Mouse (Mus musculus): Measurements from ENCODE around the gene Vmn1r12. TPM values are rescaled to one million over a fixed set of nuclear protein-coding genes. Genes with fewer than 3 reads are reported as not detected.
"Not testable (repeated sequence)": the region's sequence is repeated elsewhere in the genome, so short reads cannot be mapped to it uniquely, and the experiment has no call there.

Vmn1r12 gene
- not detected in 2 replicates for polyA plus RNA-seq (2014; fragmentation: Nextera tagmentation; extraction: Ambion mirVana)

- no peaks in the 10 kb centered on the region for H3K36me3 ChIP-seq (ENCODE audit: control insufficient read depth, insufficient read depth, low read length)
- ATAC-seq (replicated peaks; ENCODE audit: low FRiP score, low TSS enrichment, low read depth) (no peak), DNase-seq (ENCODE audit: low spot score) (no peak)
- no peaks in the 10 kb centered on the region for H3K4me1 ChIP-seq (replicated peaks; ENCODE audit: control insufficient read depth, insufficient read depth, low read length)
- H3K4me3 ChIP-seq (ENCODE audit: low read depth, low read length): no peak within 1 kb of the TSS
- no peaks in the 10 kb centered on the region for H3K27me3 ChIP-seq (replicated peaks; ENCODE audit: control insufficient read depth, insufficient read depth, low read length)
- H3K9me3 ChIP-seq (ENCODE audit: control insufficient read depth, low read length): no peaks in the 10 kb centered on the region
- WGBS: 87% methylated on average over 2 of the region's 2 CpGs
- H3K27ac ChIP-seq (ENCODE audit: low read depth): no peak within 1 kb of the TSS
- no peak within 1 kb of the TSS for H3K4me2 ChIP-seq (ENCODE audit: low read length)
- no peak within 1 kb of the TSS for H3K9ac ChIP-seq (ENCODE audit: low read length)
Measured at GRCm38 (mm10) chr6:57156619-57157018, at the start of gene Vmn1r12. Vmn1r12 (plus strand) TSS chr6:57156919.

GRCm38 (mm10) chr6:57109154-57109553 lies 47.6 kb upstream of the Vmn1r12 start, which contains the start of gene Vmn1r10:
Vmn1r10 (plus strand) TSS chr6:57109454.
- Histone ChIP-seq H3K9me3 (ENCODE audit: control insufficient read depth, low read length) (no peaks in the 10 kb centered on the region), H3K27ac (ENCODE audit: low read depth) (no peak within 1 kb of the TSS), H3K4me3 (ENCODE audit: low read depth, low read length) (no peak within 1 kb of the TSS), H3K4me1 (replicated peaks; ENCODE audit: control insufficient read depth, insufficient read depth, low read length) (no peaks in the 10 kb centered on the region), H3K4me2 (ENCODE audit: low read length) (no peak within 1 kb of the TSS), H3K9ac (ENCODE audit: low read length) (no peak within 1 kb of the TSS), H3K36me3 (ENCODE audit: control insufficient read depth, insufficient read depth, low read length) (no peaks in the 10 kb centered on the region), H3K27me3 (replicated peaks; ENCODE audit: control insufficient read depth, insufficient read depth, low read length) (no peaks in the 10 kb centered on the region)
- ATAC-seq (replicated peaks; ENCODE audit: low FRiP score, low TSS enrichment, low read depth) (no peak), DNase-seq (ENCODE audit: low spot score) (no peak)
- WGBS: 90% methylated on average over 3 of the region's 3 CpGs

GRCm38 (mm10) chr6:57133155-57133554 lies 23.6 kb upstream of the Vmn1r12 start, which contains the start of gene Vmn1r11:
Vmn1r11 (plus strand) TSS chr6:57133455.
- Histone ChIP-seq H3K9ac (ENCODE audit: low read length) (no peak within 1 kb of the TSS), H3K4me3 (ENCODE audit: low read depth, low read length) (no peak within 1 kb of the TSS), H3K27me3 (replicated peaks; ENCODE audit: control insufficient read depth, insufficient read depth, low read length) (no peaks in the 10 kb centered on the region), H3K4me1 (replicated peaks; ENCODE audit: control insufficient read depth, insufficient read depth, low read length) (no peaks in the 10 kb centered on the region), H3K36me3 (ENCODE audit: control insufficient read depth, insufficient read depth, low read length) (no peaks in the 10 kb centered on the region), H3K4me2 (ENCODE audit: low read length) (no peak within 1 kb of the TSS), H3K9me3 (ENCODE audit: control insufficient read depth, low read length) (no peaks in the 10 kb centered on the region), H3K27ac (ENCODE audit: low read depth) (no peak within 1 kb of the TSS)
- 67% methylated on average over 1 of the region's 1 CpGs for whole genome bisulfite sequencing
- ATAC-seq (replicated peaks; ENCODE audit: low FRiP score, low TSS enrichment, low read depth) (no peak), DNase-seq (ENCODE audit: low spot score) (no peak)

- not testable (repeated sequence) for H3K4me2 ChIP-seq (ENCODE audit: low read length); H3K9ac ChIP-seq (ENCODE audit: low read length); H3K36me3 ChIP-seq (ENCODE audit: control insufficient read depth, insufficient read depth, low read length); DNase-seq (ENCODE audit: low spot score); H3K4me1 ChIP-seq (replicated peaks; ENCODE audit: control insufficient read depth, insufficient read depth, low read length); H3K27me3 ChIP-seq (replicated peaks; ENCODE audit: control insufficient read depth, insufficient read depth, low read length); ATAC-seq (replicated peaks; ENCODE audit: low FRiP score, low TSS enrichment, low read depth); H3K9me3 ChIP-seq (ENCODE audit: control insufficient read depth, low read length); H3K4me3 ChIP-seq (ENCODE audit: low read depth, low read length); H3K27ac ChIP-seq (ENCODE audit: low read depth)
- WGBS: 60% methylated on average over 3 of the region's 3 CpGs
Measured at GRCm38 (mm10) chr6:57190016-57190415, 33.3 kb downstream of the Vmn1r12 start.

DNA sequence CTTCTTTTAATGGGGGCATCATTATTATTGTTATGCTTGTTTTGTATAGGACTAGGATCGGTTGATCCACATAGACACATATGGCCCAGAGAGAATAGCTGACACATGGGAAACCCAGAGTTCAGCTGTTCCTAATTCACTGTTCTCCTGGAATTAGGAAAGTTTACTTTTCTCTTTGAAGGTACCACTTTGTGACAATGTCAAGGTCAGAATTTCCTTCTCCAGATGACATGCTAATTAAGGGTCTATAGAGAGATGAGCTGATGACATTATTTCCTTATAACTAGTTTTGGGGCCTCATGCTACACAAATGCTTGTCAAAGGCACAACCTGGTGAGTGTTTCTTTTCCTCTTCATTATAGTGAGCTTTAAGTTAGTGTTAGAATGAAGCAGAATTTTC lies 46.3 kb downstream of the Vmn1r12 start, which contains the start of gene Vmn1r13:
TSS of gene Vmn1r13 (plus strand) at position 301 of the 400 bp plus-strand sequence.
- not testable (repeated sequence) for H3K27ac ChIP-seq (ENCODE audit: low read depth); H3K9ac ChIP-seq (ENCODE audit: low read length); H3K27me3 ChIP-seq (replicated peaks; ENCODE audit: control insufficient read depth, insufficient read depth, low read length); H3K36me3 ChIP-seq (ENCODE audit: control insufficient read depth, insufficient read depth, low read length); H3K9me3 ChIP-seq (ENCODE audit: control insufficient read depth, low read length); DNase-seq (ENCODE audit: low spot score); ATAC-seq (replicated peaks; ENCODE audit: low FRiP score, low TSS enrichment, low read depth); H3K4me2 ChIP-seq (ENCODE audit: low read length); H3K4me1 ChIP-seq (replicated peaks; ENCODE audit: control insufficient read depth, insufficient read depth, low read length); H3K4me3 ChIP-seq (ENCODE audit: low read depth, low read length)
- WGBS: 93% methylated on average over 1 of the region's 1 CpGs

Other genes starting within 250 kb of the Vmn1r12 start
- gene Nt5c3, start 233.0 kb upstream of the Vmn1r12 start, polyA plus RNA-seq (2014; fragmentation: Nextera tagmentation; extraction: Ambion mirVana): 63.7 and 69.1 TPM in 2 replicates
- gene Vmn1r4, start 232.9 kb upstream of the Vmn1r12 start, polyA plus RNA-seq (2014; fragmentation: Nextera tagmentation; extraction: Ambion mirVana): 0.17 and 0.31 TPM in 2 replicates
- gene Vmn1r5, start 186.6 kb upstream of the Vmn1r12 start, polyA plus RNA-seq (2014; fragmentation: Nextera tagmentation; extraction: Ambion mirVana): not detected in 2 replicates
- not detected in 2 replicates for gene Vmn1r6, start 159.7 kb upstream of the Vmn1r12 start, polyA plus RNA-seq (2014; fragmentation: Nextera tagmentation; extraction: Ambion mirVana)
- gene Vmn1r7, start 131.6 kb upstream of the Vmn1r12 start, polyA plus RNA-seq (2014; fragmentation: Nextera tagmentation; extraction: Ambion mirVana): not detected in 2 replicates
- not detected in 2 replicates for gene Vmn1r8, start 124.6 kb upstream of the Vmn1r12 start, polyA plus RNA-seq (2014; fragmentation: Nextera tagmentation; extraction: Ambion mirVana)
- not detected in 2 replicates for gene Vmn1r9, start 90.1 kb upstream of the Vmn1r12 start, polyA plus RNA-seq (2014; fragmentation: Nextera tagmentation; extraction: Ambion mirVana)
- gene Vmn1r10, start 47.5 kb upstream of the Vmn1r12 start, polyA plus RNA-seq (2014; fragmentation: Nextera tagmentation; extraction: Ambion mirVana): not detected in 2 replicates
- gene Vmn1r11, start 23.5 kb upstream of the Vmn1r12 start, polyA plus RNA-seq (2014; fragmentation: Nextera tagmentation; extraction: Ambion mirVana): not detected in 2 replicates
- not detected in 2 replicates for gene Vmn1r13, start 46.4 kb downstream of the Vmn1r12 start, polyA plus RNA-seq (2014; fragmentation: Nextera tagmentation; extraction: Ambion mirVana)
- not detected in 2 replicates for gene Vmn1r14, start 74.8 kb downstream of the Vmn1r12 start, polyA plus RNA-seq (2014; fragmentation: Nextera tagmentation; extraction: Ambion mirVana)
- not detected in 2 replicates for gene Vmn1r15, start 101.0 kb downstream of the Vmn1r12 start, polyA plus RNA-seq (2014; fragmentation: Nextera tagmentation; extraction: Ambion mirVana)
- not detected in 2 replicates for gene Vmn1r16, start 172.6 kb downstream of the Vmn1r12 start, polyA plus RNA-seq (2014; fragmentation: Nextera tagmentation; extraction: Ambion mirVana)
- gene Vmn1r17, start 206.8 kb downstream of the Vmn1r12 start, polyA plus RNA-seq (2014; fragmentation: Nextera tagmentation; extraction: Ambion mirVana): not detected in 2 replicates
- not detected in 2 replicates for gene Vmn1r18, start 238.9 kb downstream of the Vmn1r12 start, polyA plus RNA-seq (2014; fragmentation: Nextera tagmentation; extraction: Ambion mirVana)
- not detected in 2 replicates for gene Vmn1r19, start 246.9 kb downstream of the Vmn1r12 start, polyA plus RNA-seq (2014; fragmentation: Nextera tagmentation; extraction: Ambion mirVana)

Measured in intestine, embryonic 14.5 days (tissue).